Mouse (Mus musculus) layer of hippocampus, postnatal 25 days (tissue): ENCODE results near the gene Zfp131. TPM values are rescaled to one million over a fixed set of nuclear protein-coding genes. Genes with fewer than 3 reads are reported as not detected.
"Not testable (repeated sequence)": the region's sequence is repeated elsewhere in the genome, so short reads cannot be mapped to it uniquely, and the experiment has no call there.

Source experiments
- DNase-seq, 2 experiments: peaks; one replicate each; pipeline ENCODE4 v3.0.0; 2022; ENCODE audit warnings: mixed read lengths in 2 of 2, low spot score in 1 of 2; ENCODE audit errors: extremely low spot score in 1 of 2
- total RNA-seq, 2 experiments: library from RNA; stranded (reverse); gene quantifications; 2 replicates each; pipeline ENCODE4 v1.2.3; 2021

Zfp131 gene
- total RNA-seq: 10 to 100 TPM; 38.3 to 42.1 TPM

GRCm38 (mm10) chr13:119790761-119791579 is at the start of gene Zfp131:
Gene Zfp131 (minus strand): TSS chr13:119790889.
- peak; percentile 80 to 82 for DNase-seq

DNA sequence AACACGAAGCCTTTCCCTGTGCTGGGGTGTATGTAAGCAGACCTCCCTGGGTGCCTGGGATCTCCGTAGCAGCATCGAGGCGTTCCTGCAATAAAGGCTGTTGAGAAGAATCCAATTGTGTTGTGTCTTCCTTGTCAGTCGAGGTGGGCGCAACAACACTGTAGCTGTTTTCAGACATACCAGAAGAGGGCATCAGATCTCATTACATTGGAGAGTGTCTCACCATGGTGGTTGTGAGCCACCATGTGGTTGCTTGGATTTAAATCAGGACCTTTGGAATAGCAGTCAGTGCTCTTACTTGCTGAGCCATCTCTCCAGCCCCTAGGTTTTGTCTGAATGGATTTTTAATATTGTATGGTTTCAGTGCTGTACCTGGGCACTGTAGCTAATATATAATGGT is 49.3 kb upstream of the Zfp131 start:
- DNase-seq: not testable (repeated sequence)

- peak in 1 of 2 experiments; percentile 44 for DNase-seq
Observed at GRCm38 (mm10) chr13:119837719-119838337, 47.1 kb upstream of the Zfp131 start.

- DNase-seq: peak in 1 of 2 experiments; percentile 11
Observed at GRCm38 (mm10) chr13:119836324-119836811, 45.7 kb upstream of the Zfp131 start.

DNA sequence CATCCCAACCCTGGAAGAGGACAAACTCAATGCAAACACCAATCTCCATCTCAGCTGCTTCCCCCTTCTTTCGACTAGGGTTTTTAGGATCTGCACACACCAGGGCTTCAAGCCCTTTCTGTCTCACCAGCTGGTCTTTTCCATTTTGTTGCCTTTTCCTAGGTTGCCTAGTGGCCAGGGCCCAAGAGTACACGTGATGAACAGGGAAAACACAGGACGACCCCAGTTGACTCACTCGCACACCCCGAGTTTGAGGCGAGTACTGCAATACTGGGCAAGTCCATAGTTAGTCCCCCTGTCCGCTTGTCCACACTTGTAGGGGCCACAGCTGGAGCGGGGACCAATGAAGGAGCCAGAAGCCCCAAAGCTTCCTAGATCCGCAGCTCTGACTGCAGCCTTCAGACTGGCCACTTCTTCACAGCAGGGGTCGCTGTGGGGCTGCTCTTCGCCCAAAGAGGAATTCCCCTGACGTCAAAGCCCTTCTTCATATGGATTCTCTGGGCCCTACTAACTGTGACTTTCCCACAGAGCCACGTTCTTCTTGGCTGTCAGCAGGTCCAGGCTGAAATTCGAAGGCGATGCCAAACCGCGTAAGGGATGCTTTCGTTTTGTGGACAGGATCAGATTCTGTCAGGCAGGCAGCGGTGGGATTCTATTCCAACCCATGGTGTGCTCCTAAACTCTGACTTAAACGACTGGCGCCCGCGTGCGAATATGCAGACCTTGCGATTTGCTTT is 44.8 kb upstream of the Zfp131 start, which contains the start of gene D13Ertd608e:
Gene D13Ertd608e, plus strand, starts transcription at position 687 of the 737 bp plus-strand sequence.
- peak in 1 of 2 experiments; percentile 41 for DNase-seq

- not testable (repeated sequence) for DNase-seq
Observed at GRCm38 (mm10) chr13:119830116-119830515, 39.4 kb upstream of the Zfp131 start, which contains the start of gene AF067063. Gene AF067063 (minus strand): TSS chr13:119830216.

GRCm38 (mm10) chr13:119817579-119818206 is 27.0 kb upstream of the Zfp131 start:
- DNase-seq: no peak

GRCm38 (mm10) chr13:119816798-119817197 is 26.1 kb upstream of the Zfp131 start:
- DNase-seq: no peak

DNA sequence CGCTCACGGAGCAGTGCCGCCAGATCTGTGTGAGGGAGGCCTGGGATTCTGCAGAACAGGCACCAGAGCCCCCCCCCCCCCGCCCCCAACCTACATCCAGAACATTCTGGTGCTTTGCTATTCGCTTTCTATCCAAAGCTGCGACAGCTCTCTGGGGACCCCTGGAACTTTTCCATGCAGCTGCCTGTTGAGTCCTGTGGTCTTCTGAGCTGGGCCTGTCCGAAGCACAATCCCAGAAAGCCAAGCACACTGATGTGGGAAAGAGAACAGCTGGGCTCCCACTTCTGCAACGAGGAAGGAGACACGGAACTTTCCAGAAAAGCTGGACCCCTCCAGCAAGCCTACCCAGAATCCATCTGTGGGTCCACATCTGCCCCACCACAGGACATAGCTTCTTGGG is 19.3 kb upstream of the Zfp131 start:
- DNase-seq: no peak

DNA sequence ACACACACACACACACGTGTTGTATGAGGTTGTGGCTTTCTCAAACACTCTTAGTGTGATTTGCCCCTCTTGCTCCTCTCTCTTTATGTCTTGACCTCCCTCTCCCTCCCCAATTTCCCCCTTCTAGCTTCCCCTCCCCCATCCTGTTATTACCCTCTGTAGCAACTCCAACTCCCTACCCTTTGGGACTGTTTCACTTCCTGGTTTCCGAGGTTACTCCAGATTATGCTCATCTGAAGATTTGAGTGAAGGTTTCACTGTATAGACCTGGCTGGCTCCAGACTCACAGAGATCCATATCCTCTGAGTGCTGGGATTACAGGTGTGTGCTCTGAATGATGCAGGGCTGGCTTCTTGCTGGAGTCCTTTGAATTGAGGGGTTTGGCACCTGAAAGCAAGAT is 18.2 kb upstream of the Zfp131 start:
- no peak for DNase-seq

DNA sequence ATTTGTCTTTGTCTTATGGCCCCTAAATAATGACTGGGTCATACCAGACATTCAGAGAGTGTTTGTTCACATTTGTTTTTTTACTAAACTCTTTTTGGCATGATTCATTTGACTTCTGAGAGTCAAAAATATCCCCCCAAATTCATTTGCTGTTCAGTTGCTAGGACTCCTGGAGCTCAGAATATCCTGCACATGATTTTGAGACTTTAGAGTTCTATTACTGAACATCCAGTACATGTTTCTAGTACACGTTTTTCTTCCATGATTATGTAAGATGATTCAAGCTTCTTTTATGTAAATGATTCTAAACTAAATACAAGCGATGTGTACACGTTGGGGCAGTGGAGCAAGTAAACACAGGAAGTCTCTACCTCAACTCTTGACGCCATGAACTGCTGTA is 7.0 kb upstream of the Zfp131 start:
- no peak for DNase-seq

DNA sequence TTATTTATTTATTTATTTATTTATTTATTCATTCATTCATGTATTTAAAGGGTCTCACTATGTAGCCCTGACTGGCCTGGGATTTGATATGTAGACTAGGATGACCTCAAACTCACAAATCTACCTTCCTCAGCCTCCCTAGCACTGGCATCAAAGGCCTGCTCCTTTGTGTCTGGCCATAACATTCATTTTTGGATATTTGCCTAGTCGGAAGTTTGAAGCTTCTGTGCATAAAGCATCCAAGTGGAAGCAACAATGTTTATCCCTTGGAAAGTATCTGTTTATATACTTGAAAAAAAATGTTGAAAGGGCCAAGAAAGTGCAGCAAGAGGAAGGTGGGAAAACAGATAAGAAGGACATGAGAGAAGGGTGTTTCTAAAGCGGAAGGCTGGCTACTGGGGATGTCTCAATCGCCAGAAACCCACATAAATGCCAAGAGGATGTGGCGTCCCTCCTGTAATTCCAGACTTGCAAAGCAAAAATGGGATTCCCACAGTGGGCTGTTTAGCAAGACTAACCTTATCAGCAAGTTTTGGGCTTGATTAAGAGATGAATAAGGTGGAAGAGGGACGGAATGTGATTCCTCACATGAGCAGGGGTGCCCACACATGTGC is 2.2 kb upstream of the Zfp131 start:
- DNase-seq: no peak

DNA sequence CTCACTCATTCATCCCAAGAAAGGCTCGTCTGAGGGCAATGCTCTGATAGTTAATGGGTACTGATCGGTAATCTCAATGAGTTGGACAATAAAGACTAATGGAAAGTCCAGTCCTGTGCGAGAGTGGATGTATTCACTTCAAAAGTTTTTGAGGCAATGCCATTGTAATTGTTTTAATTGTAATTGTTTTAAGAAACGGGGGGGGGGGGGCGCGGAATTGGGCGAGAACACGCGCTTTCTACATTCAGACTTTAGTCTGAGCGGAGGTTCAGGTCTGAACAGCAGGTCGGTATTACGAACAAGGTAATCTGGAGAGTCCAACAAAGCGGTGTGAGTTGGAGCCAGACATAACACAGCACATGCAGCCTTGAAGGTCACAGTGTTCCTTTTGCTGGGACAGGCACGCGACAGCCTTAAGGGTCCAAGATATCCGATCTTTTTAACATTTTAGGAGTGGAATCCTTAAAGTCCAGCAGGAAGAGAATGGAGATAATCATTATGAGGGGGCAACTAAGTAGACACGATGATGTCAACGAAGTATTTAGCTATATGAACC is 969 bp upstream of the Zfp131 start:
- no peak for DNase-seq

DNA sequence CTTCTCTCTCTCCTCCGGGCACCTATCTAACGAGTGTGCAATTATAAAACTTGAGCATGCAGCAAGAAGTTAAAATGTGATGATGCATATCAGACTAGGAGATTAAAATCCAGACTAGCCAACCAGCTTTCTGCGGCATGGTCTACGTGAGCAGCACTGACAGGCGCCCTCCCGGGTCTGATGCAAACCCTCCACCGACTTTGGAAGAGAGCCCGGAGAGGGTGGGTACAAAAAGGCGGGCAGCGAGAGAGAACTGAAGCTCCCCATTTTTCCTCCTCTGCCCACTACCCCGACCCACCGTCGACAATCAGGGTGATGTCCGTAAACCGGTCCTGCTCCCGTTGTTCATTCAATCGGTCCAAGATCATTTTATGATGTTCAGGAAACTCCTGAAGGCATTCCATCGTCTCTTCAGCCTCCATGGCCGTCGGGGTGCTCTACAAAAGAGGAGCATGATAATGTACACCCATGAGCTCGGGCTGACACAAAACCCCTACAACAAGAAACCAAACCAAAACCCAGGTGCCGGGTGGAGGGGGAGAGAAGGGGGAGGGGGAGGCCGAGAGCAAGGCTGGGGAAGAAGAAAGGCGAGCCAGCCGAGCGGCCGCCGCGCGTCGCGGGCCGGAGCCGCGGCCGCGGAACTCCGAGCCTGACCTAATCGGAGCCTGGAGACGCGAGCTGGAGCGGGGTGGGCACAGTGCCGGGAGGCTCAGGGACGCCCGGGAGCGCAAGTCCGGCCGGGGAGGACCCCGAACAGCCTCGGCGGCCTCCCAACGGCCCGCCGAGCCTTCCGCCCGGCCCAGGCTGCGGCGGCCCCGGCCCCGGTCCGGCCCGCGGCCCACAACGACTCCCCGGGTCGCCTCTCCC is 605 bp downstream of the Zfp131 start:
- peak; percentile 38 to 62 for DNase-seq

DNA sequence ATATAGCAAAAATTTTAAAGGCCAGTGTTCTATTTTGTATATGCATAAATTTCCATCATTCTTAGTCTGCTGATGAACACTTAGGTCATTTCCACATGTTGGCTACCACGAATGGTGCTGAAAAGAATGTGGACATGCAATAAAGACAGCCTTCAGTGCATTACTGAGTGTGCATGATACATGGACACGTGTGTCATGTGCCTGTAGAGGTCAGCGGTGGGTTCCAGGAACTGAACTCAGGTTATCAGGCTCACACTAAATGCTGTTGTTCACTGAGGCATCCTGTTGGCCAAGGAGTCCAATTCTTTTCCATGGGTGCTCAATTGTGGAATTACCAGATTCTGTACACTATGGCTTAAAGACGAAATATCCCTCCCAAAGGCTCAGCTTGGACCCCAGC is 7.1 kb downstream of the Zfp131 start:
- no peak for DNase-seq

GRCm38 (mm10) chr13:119768541-119768940 is 22.1 kb downstream of the Zfp131 start:
- DNase-seq: no peak

DNA sequence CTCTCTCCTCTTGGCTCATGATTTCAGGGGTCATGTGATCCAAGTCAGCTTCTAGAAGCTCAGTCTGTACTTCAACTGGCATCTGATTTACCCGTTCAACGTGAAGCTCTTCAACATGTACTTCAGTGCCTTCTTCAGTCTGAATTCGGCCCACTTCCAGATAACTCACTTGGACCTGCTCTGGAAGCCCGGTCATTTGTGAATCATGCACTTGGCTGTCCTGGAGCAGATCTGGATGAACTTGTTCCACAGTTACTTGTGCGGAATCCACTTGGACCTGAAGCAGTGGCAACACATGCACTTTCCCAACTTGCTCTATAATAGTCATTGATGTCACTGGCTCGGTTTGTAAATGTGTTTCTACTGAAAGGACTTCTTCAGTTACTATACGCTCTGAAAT is 24.2 kb downstream of the Zfp131 start:
- no peak for DNase-seq

DNA sequence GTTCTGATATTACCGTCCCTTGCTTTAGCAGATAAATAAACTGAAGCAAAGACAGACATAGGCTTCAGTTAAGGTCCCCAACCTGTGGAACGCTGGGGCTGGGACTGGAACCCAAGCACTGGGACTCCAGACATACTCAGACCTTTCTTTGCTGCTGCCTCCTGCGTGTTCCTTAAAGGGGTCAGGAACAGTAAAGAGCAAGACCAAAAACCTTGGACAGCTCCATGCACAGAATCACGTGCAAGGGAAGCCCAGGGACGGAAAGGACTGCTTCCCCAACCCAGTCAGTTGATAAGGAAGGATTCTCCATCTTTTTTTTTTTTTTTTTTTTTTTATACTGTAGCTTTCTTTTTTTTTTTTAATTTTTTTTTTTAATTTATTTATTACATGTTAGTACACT is 33.9 kb downstream of the Zfp131 start:
- DNase-seq: no peak
